Mouse (Mus musculus) neural tube, embryonic 13.5 days (tissue): ENCODE results near the gene Iqgap2. TPM values are rescaled to one million over a fixed set of nuclear protein-coding genes. Genes with fewer than 3 reads are reported as not detected.

ENCODE experiments used
- ATAC-seq: fragments of 200-750 bp; cut with Nextera tagmentation; 2 replicates; pipeline ENCODE4 v1.8.0; 2017; ENCODE audit warnings: low read depth, mild to moderate bottlenecking, moderate TSS enrichment, moderate library complexity
- H3K27ac ChIP-seq: fragments of 300-500 bp; sonication (generic); replicated peaks from 2 replicates; pipeline ENCODE4 v1.5.1; 2015; ENCODE audit warnings: moderate library complexity, mild to moderate bottlenecking, inconsistent platforms
- H3K27me3 ChIP-seq: fragments of 300-500 bp; sonication (generic); 2 replicates; pipeline ENCODE4 v1.6.1; 2015; ENCODE audit warnings: mild to moderate bottlenecking, inconsistent platforms
- H3K36me3 ChIP-seq: fragments of 300-500 bp; sonication (generic); 2 replicates; pipeline ENCODE4 v1.6.1; 2015; ENCODE audit warnings: mild to moderate bottlenecking, inconsistent platforms
- H3K4me1 ChIP-seq: fragments of 300-500 bp; sonication (generic); replicated peaks from 2 replicates; pipeline ENCODE4 v1.6.1; 2015; ENCODE audit warnings: inconsistent platforms
- H3K4me2 ChIP-seq: fragments of 300-500 bp; sonication (generic); 2 replicates; pipeline ENCODE4 v1.6.1; 2015; ENCODE audit warnings: inconsistent platforms, mild to moderate bottlenecking, moderate library complexity
- H3K4me3 ChIP-seq: fragments of 300-500 bp; sonication (generic); 2 replicates; pipeline ENCODE4 v1.5.1; 2015; ENCODE audit warnings: mild to moderate bottlenecking, inconsistent platforms
- H3K9ac ChIP-seq: fragments of 300-500 bp; sonication (generic); 2 replicates; pipeline ENCODE4 v1.6.1; 2015; ENCODE audit warnings: moderate library complexity, mild to moderate bottlenecking, inconsistent platforms
- H3K9me3 ChIP-seq: fragments of 300-500 bp; sonication (generic); 2 replicates; pipeline ENCODE4 v1.6.1; 2016; ENCODE audit warnings: inconsistent platforms
- WGBS: fragments of 180-500 bp; shearing (Covaris S2); methylation state at CpG from one replicate; pipeline ENCODE4 v1.1.7; 2015; 5-methylcytosine and 5-hydroxymethylcytosine counted together
- polyA plus RNA-seq: library from polyadenylated mRNA; unstranded; fragments of >200 nt; fragmentation: Nextera tagmentation; extraction: Ambion mirVana; gene quantifications from 2 replicates; pipeline ENCODE4 v1.2.1, GENCODE M21; 2015

The Iqgap2 gene
- polyA plus RNA-seq, 1 experiment from 2014 or later, result 2.7 TPM

DNA sequence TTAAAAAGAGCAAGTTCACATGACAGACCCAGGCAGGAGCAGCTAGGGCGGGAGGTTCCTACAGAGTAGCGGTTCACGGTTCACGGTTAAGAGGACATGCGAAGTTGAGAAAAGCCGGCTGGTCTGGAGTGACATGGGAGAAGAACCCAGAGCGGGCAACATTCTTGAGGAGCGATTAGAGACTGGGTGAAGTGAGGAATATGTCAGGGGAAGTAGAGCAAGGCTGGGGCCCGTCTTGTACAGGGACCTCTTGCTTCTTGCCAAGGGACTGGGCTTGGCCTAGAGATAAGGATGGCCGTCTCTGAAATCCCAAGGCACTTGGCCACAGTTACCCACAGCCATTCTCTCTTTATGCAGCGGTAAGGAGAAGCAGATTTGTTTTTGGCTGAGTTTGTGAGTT is 275.2 kb downstream of the Iqgap2 start:
- peaks cover 35% of the 10 kb centered on the region for H3K4me1 ChIP-seq
- H3K4me2 ChIP-seq, result peak overlapping the region; percentile 73
- WGBS, result 67% methylated on average over 11 of the region's 11 CpGs
- H3K9ac ChIP-seq, result peak overlapping the region; percentile 80
- no peak for ATAC-seq
- H3K4me3 ChIP-seq, result peak overlapping the region; percentile 75
- no peak overlapping the region for H3K27ac ChIP-seq
- H3K36me3 ChIP-seq, result peaks cover 6% of the 10 kb centered on the region
- H3K27me3 ChIP-seq, result no peaks in the 10 kb centered on the region
- no peaks in the 10 kb centered on the region for H3K9me3 ChIP-seq

DNA sequence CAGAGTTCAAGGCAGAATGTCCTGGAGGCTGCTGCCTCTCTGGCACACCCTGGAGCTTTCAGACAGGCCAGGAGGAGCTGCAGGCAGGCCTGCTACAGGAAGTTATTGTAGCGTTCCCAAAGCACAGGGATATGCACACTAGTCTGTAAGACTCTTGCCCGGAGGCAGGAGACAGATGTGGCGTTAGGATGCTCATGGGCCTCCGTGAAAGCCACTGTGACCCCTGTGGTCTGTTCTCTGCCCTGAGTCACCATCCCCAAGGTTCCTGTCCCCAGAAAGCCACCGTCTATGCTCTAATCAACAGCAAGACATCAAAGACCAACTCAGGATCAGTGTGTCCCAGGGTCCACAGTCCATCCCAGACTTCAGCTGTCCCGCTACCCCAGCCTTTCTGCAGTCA is 277.0 kb downstream of the Iqgap2 start:
- no peak for ATAC-seq
- H3K4me2 ChIP-seq, result 0 out of 2 replicates have a peak overlapping the region, but pooled peaks have one; percentile 73
- H3K36me3 ChIP-seq, result peaks cover 16% of the 10 kb centered on the region
- H3K27me3 ChIP-seq, result no peaks in the 10 kb centered on the region
- H3K4me1 ChIP-seq, result peaks cover 35% of the 10 kb centered on the region
- no peak overlapping the region for H3K4me3 ChIP-seq
- H3K9ac ChIP-seq, result peak overlapping the region; percentile 43; the same call in 1 of the 2 replicates
- WGBS, result 74% methylated on average over 6 of the region's 6 CpGs
- H3K27ac ChIP-seq, result no peak overlapping the region
- H3K9me3 ChIP-seq, result no peaks in the 10 kb centered on the region

DNA sequence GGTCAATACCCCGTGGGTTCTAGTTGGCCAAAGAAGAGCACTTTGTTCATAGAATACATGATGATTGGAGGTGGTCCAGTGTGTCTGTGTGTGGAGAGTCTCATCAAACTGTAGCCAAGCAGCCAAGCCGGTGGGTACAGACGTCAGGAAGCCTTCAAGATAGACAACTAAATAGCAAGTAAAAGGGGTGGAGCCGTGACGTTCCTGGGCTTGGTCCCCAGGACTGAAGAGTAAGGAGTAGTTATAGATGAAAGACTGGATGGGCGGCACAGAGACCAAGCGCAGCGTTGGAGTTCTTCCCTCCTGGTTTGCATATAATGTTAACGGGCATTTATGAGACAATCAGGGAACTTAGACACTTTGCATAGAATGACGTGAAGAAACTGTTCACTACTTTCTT is 279.5 kb downstream of the Iqgap2 start:
- no peak overlapping the region for H3K27ac ChIP-seq
- no peak for ATAC-seq
- H3K9me3 ChIP-seq, result no peaks in the 10 kb centered on the region
- peaks cover 26% of the 10 kb centered on the region for H3K36me3 ChIP-seq
- H3K27me3 ChIP-seq, result no peaks in the 10 kb centered on the region
- no peak overlapping the region for H3K4me2 ChIP-seq
- H3K4me3 ChIP-seq, result no peak overlapping the region
- no peak overlapping the region for H3K9ac ChIP-seq
- H3K4me1 ChIP-seq, result peaks cover 32% of the 10 kb centered on the region
- WGBS, result 92% methylated on average over 10 of the region's 10 CpGs

DNA sequence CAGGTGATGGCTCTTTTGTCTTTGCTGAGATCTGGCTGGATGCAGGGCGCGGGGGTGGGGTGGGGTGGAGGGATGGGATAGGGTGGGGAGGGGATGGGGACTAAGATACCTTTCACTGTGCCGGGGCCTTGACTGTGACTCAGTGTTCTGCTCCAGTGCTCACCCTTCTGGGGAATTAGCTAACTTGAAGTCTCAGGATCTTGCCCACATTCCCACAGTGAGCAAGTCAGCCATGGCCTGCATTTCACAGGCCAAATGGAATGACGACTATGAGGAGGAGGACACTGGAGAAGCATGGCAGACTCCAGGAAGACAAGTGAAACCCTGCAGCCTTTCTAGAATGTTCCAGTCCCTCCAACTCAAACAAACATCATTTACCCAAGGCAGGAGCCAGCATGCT is 280.0 kb downstream of the Iqgap2 start:
- Histone ChIP-seq H3K9me3 (no peaks in the 10 kb centered on the region), H3K4me2 (no peak overlapping the region), H3K4me3 (no peak overlapping the region), H3K9ac (no peak overlapping the region), H3K36me3 (peaks cover 26% of the 10 kb centered on the region), H3K27ac (no peak overlapping the region), H3K4me1 (peaks cover 27% of the 10 kb centered on the region), H3K27me3 (no peaks in the 10 kb centered on the region)
- WGBS, result 88% methylated on average over 4 of the region's 4 CpGs
- no peak for ATAC-seq

DNA sequence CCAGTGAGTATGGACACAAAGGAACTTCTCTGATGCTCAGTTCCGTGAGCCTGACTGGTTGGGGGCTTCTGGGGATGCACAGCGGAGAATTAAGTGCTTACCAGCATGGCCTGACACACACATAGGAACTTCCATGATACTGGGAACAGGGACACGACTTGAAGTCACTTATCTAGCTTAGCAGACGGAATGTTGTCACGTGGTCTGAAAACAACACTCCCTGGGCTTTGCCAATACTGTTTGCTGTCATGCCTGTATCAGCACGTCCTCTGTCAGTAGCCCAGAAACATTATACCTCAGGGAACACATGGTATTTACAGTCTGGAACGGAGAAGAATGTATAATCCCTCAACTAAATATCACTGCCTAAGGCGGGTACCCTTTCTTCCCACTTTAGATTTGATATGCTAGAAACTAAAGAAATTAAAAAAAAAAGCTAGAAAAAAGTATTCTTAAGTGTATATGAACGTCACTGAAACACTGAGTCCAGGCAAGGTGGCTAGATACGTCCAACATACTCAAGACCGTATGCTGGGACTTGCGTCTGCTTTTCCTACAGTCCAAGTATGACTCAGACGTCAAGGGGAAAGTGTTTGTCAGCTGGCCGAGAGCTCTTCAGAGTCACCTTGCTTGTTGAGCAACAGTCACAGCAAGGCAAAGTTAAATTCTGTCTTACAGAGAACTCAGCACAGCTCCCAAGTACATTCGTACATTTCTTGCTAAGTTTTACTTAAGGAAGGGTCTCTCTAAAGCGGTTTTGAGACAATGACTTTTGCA is 280.7 kb downstream of the Iqgap2 start:
- ATAC-seq, result no peak
- Histone ChIP-seq H3K36me3 (peaks cover 26% of the 10 kb centered on the region), H3K9ac (no peak overlapping the region), H3K4me3 (no peak overlapping the region), H3K4me1 (peaks cover 19% of the 10 kb centered on the region), H3K4me2 (no peak overlapping the region), H3K27me3 (no peaks in the 10 kb centered on the region), H3K27ac (no peak overlapping the region), H3K9me3 (no peaks in the 10 kb centered on the region)
- WGBS, result 89% methylated on average over 16 of the region's 16 CpGs

DNA sequence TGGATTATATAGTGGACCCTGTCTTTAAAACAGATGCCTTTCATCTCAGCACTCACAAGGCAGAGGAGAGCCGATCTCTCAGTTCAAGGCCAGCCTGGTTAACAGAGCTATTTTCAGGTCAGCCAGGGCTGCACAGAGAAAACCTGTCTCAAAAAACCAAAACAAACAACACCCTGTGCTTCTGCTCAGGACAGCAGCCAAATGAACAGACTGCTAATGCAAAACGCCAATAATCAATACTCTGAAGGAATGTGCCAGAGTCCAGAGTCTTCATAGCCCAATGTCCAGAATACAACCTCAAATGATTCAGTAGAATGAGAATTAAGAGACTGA is 282.7 kb downstream of the Iqgap2 start:
- peaks cover 42% of the 10 kb centered on the region for H3K36me3 ChIP-seq

DNA sequence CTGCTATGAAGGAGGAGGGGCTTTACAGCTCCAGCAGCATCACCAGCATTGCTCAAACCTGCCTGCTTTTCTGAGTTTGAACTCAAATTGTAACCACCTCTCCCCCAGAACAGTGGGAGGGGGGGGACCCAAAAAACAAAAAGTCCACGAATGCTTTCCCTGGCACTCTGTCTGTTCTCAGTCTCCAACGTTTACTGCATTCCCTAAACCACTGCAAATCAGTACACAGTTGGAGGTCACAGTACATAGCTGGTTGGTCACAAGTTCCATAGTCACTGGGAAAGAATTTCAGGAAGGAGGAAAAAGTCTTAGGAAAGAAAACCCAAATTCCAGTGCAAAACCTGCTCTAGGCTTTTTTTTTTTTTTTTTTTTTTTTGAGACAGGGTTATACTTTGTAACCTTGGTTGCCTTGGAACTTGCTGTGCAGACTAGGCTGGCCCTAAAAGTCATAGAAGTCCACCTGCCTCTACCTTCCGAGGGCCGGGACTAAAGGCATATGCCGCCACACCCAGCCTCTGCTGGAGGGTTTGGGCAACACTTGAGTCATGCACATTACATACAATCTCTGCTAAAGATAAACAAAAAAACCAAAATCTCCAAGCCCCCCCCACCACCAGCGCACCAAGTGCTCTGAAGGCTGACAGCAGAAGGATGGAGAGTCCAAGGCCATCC is 283.2 kb downstream of the Iqgap2 start:
- Histone ChIP-seq H3K27ac (no peak overlapping the region), H3K36me3 (peaks cover 47% of the 10 kb centered on the region), H3K9me3 (no peaks in the 10 kb centered on the region), H3K9ac (no peak overlapping the region), H3K4me3 (no peak overlapping the region), H3K4me2 (no peak overlapping the region), H3K4me1 (no peaks in the 10 kb centered on the region), H3K27me3 (no peaks in the 10 kb centered on the region)
- WGBS, result 88% methylated on average over 6 of the region's 6 CpGs
- ATAC-seq, result no peak

More for the DNA sequence above, 282.7 kb downstream of the Iqgap2 start:
- H3K27ac ChIP-seq, result no peak overlapping the region
- 0 out of 2 replicates have a peak, but pooled peaks cover under 1% of the 10 kb centered on the region for H3K4me1 ChIP-seq
- no peak overlapping the region for H3K9ac ChIP-seq
- no peaks in the 10 kb centered on the region for H3K9me3 ChIP-seq
- WGBS, result 95% methylated on average over 2 of the region's 2 CpGs
- H3K4me2 ChIP-seq, result no peak overlapping the region
- ATAC-seq, result no peak
- H3K4me3 ChIP-seq, result no peak overlapping the region
- H3K27me3 ChIP-seq, result no peaks in the 10 kb centered on the region

DNA sequence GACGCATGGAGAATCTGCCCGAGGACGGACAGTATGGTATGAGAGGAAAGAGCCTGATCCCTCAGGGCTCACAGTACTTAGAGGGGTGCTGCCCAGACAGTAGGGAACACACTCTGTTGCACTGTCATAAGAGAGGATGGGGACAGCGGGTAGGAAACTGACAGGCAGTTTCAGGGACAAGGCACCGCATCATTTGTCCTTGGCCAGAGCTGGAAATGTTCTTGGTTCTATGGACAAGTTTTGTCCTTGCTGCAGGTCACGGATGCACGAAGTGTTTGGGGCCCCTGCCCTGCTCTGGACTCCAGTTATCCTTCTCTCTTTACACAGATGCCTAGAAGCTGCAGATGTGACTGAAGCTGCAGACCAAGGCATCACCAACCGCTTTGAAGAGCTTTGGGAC is 284.7 kb downstream of the Iqgap2 start:
- H3K36me3 ChIP-seq, result peaks cover 58% of the 10 kb centered on the region
- no peaks in the 10 kb centered on the region for H3K4me1 ChIP-seq
- no peak overlapping the region for H3K4me2 ChIP-seq
- H3K9me3 ChIP-seq, result no peaks in the 10 kb centered on the region
- H3K27ac ChIP-seq, result no peak overlapping the region
- H3K27me3 ChIP-seq, result no peaks in the 10 kb centered on the region
- no peak overlapping the region for H3K4me3 ChIP-seq
- no peak overlapping the region for H3K9ac ChIP-seq
- 95% methylated on average over 8 of the region's 8 CpGs for WGBS
- no peak for ATAC-seq

DNA sequence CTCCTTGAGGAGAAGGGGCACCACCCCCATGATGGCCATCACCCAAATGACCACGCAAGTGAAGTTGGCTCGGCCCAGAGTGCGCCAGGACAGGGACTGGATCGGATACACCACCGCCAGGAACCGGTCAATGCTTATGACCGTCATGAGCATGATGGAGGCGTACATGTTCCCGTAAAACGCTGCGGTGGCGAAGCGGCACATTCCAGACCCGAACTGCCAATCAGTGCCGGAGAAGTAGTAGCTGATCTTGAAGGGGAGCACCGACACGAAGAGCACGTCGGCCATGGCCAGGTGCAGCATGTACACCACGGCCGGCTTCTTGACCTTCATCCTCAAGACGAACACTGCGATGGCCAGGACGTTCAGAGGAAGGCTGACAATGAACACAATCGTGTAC is 287.4 kb downstream of the Iqgap2 start:
- H3K27ac ChIP-seq, result no peak overlapping the region
- H3K27me3 ChIP-seq, result no peaks in the 10 kb centered on the region
- H3K9ac ChIP-seq, result no peak overlapping the region
- peaks cover 53% of the 10 kb centered on the region for H3K36me3 ChIP-seq
- H3K4me3 ChIP-seq, result no peak overlapping the region
- 95% methylated on average over 25 of the region's 25 CpGs for WGBS
- no peaks in the 10 kb centered on the region for H3K9me3 ChIP-seq
- no peak for ATAC-seq
- no peaks in the 10 kb centered on the region for H3K4me1 ChIP-seq
- H3K4me2 ChIP-seq, result no peak overlapping the region

DNA sequence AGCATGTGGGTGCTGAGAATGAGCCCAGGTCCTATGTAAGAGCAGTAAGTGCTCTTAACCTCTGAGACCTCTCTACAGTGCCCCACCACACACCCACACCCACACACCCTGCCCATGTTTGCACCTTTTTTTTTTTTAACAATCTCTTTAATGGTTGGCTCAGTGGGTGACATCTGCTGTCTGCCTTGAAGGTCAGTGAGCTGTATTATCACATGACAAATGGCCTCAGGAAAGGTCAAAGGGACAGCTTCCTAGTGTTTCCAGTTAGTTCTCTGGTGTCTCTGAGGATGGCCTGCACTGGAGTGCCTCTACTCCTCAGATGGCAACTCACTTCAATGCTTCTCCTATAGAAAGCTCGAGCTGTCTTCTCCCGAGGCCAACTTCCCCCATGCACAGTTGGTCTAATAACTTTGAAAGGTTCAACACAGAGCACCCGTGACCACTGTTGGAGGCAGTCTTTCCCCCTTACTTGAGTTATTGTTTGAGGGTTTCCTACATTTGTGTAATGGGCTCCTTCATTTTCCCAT is 291.8 kb downstream of the Iqgap2 start:
- ATAC-seq, result no peak
- H3K27ac ChIP-seq, result no peak overlapping the region
- WGBS, result 62% methylated on average over 3 of the region's 3 CpGs

DNA sequence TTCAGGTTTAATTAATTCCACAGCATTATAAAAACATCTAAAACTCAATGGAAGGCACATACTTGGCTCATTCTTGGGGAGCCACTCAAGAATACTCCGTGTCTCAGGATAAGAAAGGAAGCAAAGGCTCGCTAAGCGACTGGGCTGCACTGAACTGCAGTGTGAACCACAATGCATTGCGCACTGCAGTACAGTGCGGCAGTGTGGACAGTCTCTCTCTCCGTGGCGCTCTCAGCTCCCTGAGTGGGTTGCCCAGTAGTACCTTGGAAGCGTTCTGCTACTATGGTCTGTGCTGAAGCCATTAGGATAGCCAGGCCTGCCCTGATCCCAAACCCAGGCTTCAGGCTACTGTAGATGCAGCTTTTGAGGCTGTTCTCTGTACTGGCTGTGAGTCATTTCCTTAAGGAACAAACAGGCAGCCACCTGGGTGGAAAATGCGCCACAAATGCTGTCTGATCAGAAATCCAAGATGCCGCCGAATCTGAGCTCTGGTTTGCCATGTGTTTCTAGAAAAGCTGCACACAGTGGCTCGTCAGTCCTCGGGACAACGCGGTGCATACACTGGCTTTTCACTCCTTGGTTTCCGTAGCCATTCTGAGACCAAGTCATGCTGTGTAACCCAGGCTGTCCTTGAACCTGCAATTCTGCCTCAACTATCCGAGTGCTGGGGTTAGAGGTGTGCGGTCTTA is 293.3 kb downstream of the Iqgap2 start:
- ATAC-seq, result no peak
- no peak overlapping the region for H3K4me2 ChIP-seq
- no peak overlapping the region for H3K27ac ChIP-seq
- no peaks in the 10 kb centered on the region for H3K4me1 ChIP-seq
- peaks cover 25% of the 10 kb centered on the region for H3K36me3 ChIP-seq
- no peak overlapping the region for H3K4me3 ChIP-seq
- H3K27me3 ChIP-seq, result no peaks in the 10 kb centered on the region
- no peak overlapping the region for H3K9ac ChIP-seq
- H3K9me3 ChIP-seq, result no peaks in the 10 kb centered on the region
- 92% methylated on average over 18 of the region's 18 CpGs for WGBS

More for the DNA sequence above, 291.8 kb downstream of the Iqgap2 start:
- no peak overlapping the region for H3K4me3 ChIP-seq
- H3K9me3 ChIP-seq, result no peaks in the 10 kb centered on the region
- peaks cover 40% of the 10 kb centered on the region for H3K36me3 ChIP-seq
- no peak overlapping the region for H3K9ac ChIP-seq
- no peaks in the 10 kb centered on the region for H3K4me1 ChIP-seq
- H3K27me3 ChIP-seq, result no peaks in the 10 kb centered on the region
- H3K4me2 ChIP-seq, result no peak overlapping the region

DNA sequence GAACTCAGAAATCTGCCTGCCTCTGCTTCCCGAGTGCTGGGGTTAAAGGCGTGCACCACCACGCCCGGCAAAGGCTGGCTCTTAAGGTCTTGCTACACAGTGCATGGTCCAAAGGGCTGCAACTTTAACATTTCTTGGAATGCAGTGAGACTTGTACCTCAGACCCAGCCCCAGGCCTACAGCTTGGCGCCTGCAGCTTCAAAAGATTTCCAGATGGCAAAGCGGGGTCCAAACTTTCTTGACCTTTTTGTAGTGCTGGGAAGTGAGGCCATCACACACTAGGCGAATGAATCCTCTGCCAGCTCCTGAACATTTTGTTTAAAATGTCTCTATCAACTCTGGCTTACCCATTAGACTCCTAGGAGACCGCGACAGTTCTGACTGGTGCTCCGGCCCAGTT is 294.1 kb downstream of the Iqgap2 start:
- H3K4me3 ChIP-seq, result no peak overlapping the region
- H3K27ac ChIP-seq, result no peak overlapping the region
- H3K4me2 ChIP-seq, result no peak overlapping the region
- ATAC-seq, result no peak
- H3K36me3 ChIP-seq, result peaks cover 17% of the 10 kb centered on the region
- H3K9me3 ChIP-seq, result no peaks in the 10 kb centered on the region
- no peaks in the 10 kb centered on the region for H3K4me1 ChIP-seq
- no peaks in the 10 kb centered on the region for H3K27me3 ChIP-seq
- 94% methylated on average over 10 of the region's 10 CpGs for WGBS
- H3K9ac ChIP-seq, result no peak overlapping the region
